Mouse (Mus musculus): ENCODE data around the gene Gm5157. TPM values are rescaled to one million over a fixed set of nuclear protein-coding genes. Genes with fewer than 3 reads are reported as not detected.
"Not testable (repeated sequence)": the region's sequence is repeated elsewhere in the genome, so short reads cannot be mapped to it uniquely, and the experiment has no call there.

The Gm5157 gene
- not detected in 2 replicates for polyA plus RNA-seq (2016; fragmentation: Nextera tagmentation; extraction: Ambion mirVana)

- WGBS (ENCODE audit: insufficient replicate concordance), result 13% methylated on average over 1 of the region's 2 CpGs
- H3K9me3 ChIP-seq (replicated peaks); H3K4me1 ChIP-seq; H3K36me3 ChIP-seq; H3K27ac ChIP-seq; H3K27me3 ChIP-seq (replicated peaks); H3K4me2 ChIP-seq; ATAC-seq; H3K9ac ChIP-seq; H3K4me3 ChIP-seq: not testable (repeated sequence)
These were observed at the start of gene Gm5157 for GRCm38 (mm10) chr7:21190323-21190722. Gene Gm5157 (minus strand): TSS chr7:21190423.

- not testable (repeated sequence) for H3K4me1 ChIP-seq; H3K36me3 ChIP-seq; H3K9me3 ChIP-seq (replicated peaks); H3K4me3 ChIP-seq; H3K9ac ChIP-seq; H3K4me2 ChIP-seq; H3K27me3 ChIP-seq (replicated peaks); ATAC-seq; H3K27ac ChIP-seq
- 43% methylated on average over 1 of the region's 3 CpGs for WGBS (ENCODE audit: insufficient replicate concordance)
These were observed 28.3 kb downstream of the Gm5157 start, which contains the start of gene Vmn1r123 for GRCm38 (mm10) chr7:21161885-21162284. Gene Vmn1r123 (plus strand): TSS chr7:21162185.

Other genes starting within 250 kb of the Gm5157 start
- not detected in 2 replicates for gene Vmn1r119, start 178.0 kb downstream of the Gm5157 start, polyA plus RNA-seq (2016; fragmentation: Nextera tagmentation; extraction: Ambion mirVana)
- not detected in 2 replicates for gene Vmn1r120, start 136.6 kb downstream of the Gm5157 start, polyA plus RNA-seq (2016; fragmentation: Nextera tagmentation; extraction: Ambion mirVana)
- not detected in 2 replicates for gene Vmn1r121, start 91.9 kb downstream of the Gm5157 start, polyA plus RNA-seq (2016; fragmentation: Nextera tagmentation; extraction: Ambion mirVana)
- not detected in 2 replicates for gene Vmn1r122, start 56.3 kb downstream of the Gm5157 start, polyA plus RNA-seq (2016; fragmentation: Nextera tagmentation; extraction: Ambion mirVana)
- not detected in 2 replicates for gene Vmn1r123, start 28.2 kb downstream of the Gm5157 start, polyA plus RNA-seq (2016; fragmentation: Nextera tagmentation; extraction: Ambion mirVana)
- gene Vmn1r124, start 70.2 kb upstream of the Gm5157 start, polyA plus RNA-seq (2016; fragmentation: Nextera tagmentation; extraction: Ambion mirVana), result not detected in 2 replicates
- not detected in 2 replicates for gene Vmn1r125, start 81.8 kb upstream of the Gm5157 start, polyA plus RNA-seq (2016; fragmentation: Nextera tagmentation; extraction: Ambion mirVana)
- gene Vmn1r126, start 111.0 kb upstream of the Gm5157 start, polyA plus RNA-seq (2016; fragmentation: Nextera tagmentation; extraction: Ambion mirVana), result not detected in 2 replicates
- not detected in 2 replicates for gene Vmn1r127, start 129.4 kb upstream of the Gm5157 start, polyA plus RNA-seq (2016; fragmentation: Nextera tagmentation; extraction: Ambion mirVana)
- not detected in 2 replicates for gene Vmn1r128, start 158.9 kb upstream of the Gm5157 start, polyA plus RNA-seq (2016; fragmentation: Nextera tagmentation; extraction: Ambion mirVana)
- not detected in 2 replicates for gene Vmn1r129, start 170.9 kb upstream of the Gm5157 start, polyA plus RNA-seq (2016; fragmentation: Nextera tagmentation; extraction: Ambion mirVana)
- not detected in 2 replicates for gene Gm6882, start 242.3 kb upstream of the Gm5157 start, polyA plus RNA-seq (2016; fragmentation: Nextera tagmentation; extraction: Ambion mirVana)

All from liver, embryonic 12.5 days (tissue).